Mouse (Mus musculus): Measurements from ENCODE around the gene Speer4f2.

DNA sequence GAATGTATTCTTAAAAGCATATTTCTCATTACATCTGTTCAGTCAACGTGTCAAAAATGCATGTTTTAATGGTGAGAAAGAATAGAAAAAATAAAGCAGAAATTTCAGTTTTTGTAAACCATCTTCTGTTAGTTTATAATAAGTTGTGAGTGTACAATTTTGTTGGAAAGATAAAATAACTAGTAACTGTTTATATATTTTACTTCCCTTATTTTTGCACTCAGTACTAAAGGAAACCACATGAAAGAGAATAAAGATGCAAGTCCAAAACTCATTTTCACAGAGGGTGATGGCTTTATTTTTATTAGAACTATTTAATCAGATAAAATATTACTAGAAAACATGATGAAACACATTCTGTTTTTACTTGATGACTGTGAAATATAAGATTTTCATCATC, 18.2 kb downstream of the Speer4f2 start:
- no peak for TF ChIP-seq CTCF (IDR thresholded peaks at IDR 0.05; ENCODE audit: control insufficient read depth, insufficient read depth, insufficient read length)
- no peak for TF ChIP-seq USF1 (IDR thresholded peaks at IDR 0.05; ENCODE audit: low read depth)
- no peak for TF ChIP-seq MYOG (IDR thresholded peaks at IDR 0.05; ENCODE audit: control insufficient read depth, extremely low read depth, insufficient read length)
- TF ChIP-seq MAX (IDR thresholded peaks at IDR 0.05) = no peak
- no peak for TF ChIP-seq CEBPB (IDR thresholded peaks at IDR 0.05; ENCODE audit: low read depth)
